Mouse (Mus musculus) embryo, embryonic 9.5 days (tissue): ENCODE data around the gene Sim2.

Source experiments
- DNase-seq: peaks from one replicate; pipeline ENCODE4 v3.0.0-alpha.2; 2017; ENCODE audit errors: extremely low spot score

Gene Sim2

GRCm38 (mm10) chr16:94095109-94095822, 10.5 kb downstream of the Sim2 start:
- peak; percentile 55 for DNase-seq

GRCm38 (mm10) chr16:94096479-94096878, 11.7 kb downstream of the Sim2 start:
- DNase-seq: peak; percentile 39

GRCm38 (mm10) chr16:94097724-94098455, 13.2 kb downstream of the Sim2 start:
- DNase-seq: peak; percentile 65

- DNase-seq: no peak
Observed at GRCm38 (mm10) chr16:94113160-94113559, 28.4 kb downstream of the Sim2 start.

- no peak for DNase-seq
Observed at GRCm38 (mm10) chr16:94114693-94115092, 30.0 kb downstream of the Sim2 start.

- no peak for DNase-seq
Observed at GRCm38 (mm10) chr16:94117333-94117732, 32.6 kb downstream of the Sim2 start.

- DNase-seq: no peak
Observed at GRCm38 (mm10) chr16:94118394-94118793, 33.7 kb downstream of the Sim2 start.

GRCm38 (mm10) chr16:94122347-94122746, 37.6 kb downstream of the Sim2 start:
- DNase-seq: no peak

GRCm38 (mm10) chr16:94123247-94123646, 38.5 kb downstream of the Sim2 start:
- no peak for DNase-seq

GRCm38 (mm10) chr16:94125172-94125981, 40.6 kb downstream of the Sim2 start:
- peak; percentile 51 for DNase-seq

- no peak for DNase-seq
Observed at GRCm38 (mm10) chr16:94126200-94126599, 41.5 kb downstream of the Sim2 start.

GRCm38 (mm10) chr16:94128236-94128835, 43.6 kb downstream of the Sim2 start:
- peak; percentile 47 for DNase-seq

- no peak for DNase-seq
Observed at GRCm38 (mm10) chr16:94134218-94134617, 49.5 kb downstream of the Sim2 start.

- DNase-seq: no peak
Observed at GRCm38 (mm10) chr16:94140746-94141145, 56.0 kb downstream of the Sim2 start.

GRCm38 (mm10) chr16:94143325-94143724, 58.6 kb downstream of the Sim2 start:
- DNase-seq: no peak

- no peak for DNase-seq
Observed at GRCm38 (mm10) chr16:94148139-94148538, 63.4 kb downstream of the Sim2 start.

- DNase-seq: no peak
Observed at GRCm38 (mm10) chr16:94150125-94151103, 65.7 kb downstream of the Sim2 start.

GRCm38 (mm10) chr16:94155041-94155653, 70.4 kb downstream of the Sim2 start:
- DNase-seq: no peak

- no peak for DNase-seq
Observed at GRCm38 (mm10) chr16:94157819-94158218, 73.1 kb downstream of the Sim2 start.

GRCm38 (mm10) chr16:94162000-94162399, 77.3 kb downstream of the Sim2 start:
- DNase-seq: no peak
